Mouse (Mus musculus): Measurements from ENCODE around the gene Dennd1a. TPM values are rescaled to one million over a fixed set of nuclear protein-coding genes. Genes with fewer than 3 reads are reported as not detected.

Dennd1a gene
- polyA plus RNA-seq, 1 experiment from 2014 or later, result 10.3 TPM

DNA sequence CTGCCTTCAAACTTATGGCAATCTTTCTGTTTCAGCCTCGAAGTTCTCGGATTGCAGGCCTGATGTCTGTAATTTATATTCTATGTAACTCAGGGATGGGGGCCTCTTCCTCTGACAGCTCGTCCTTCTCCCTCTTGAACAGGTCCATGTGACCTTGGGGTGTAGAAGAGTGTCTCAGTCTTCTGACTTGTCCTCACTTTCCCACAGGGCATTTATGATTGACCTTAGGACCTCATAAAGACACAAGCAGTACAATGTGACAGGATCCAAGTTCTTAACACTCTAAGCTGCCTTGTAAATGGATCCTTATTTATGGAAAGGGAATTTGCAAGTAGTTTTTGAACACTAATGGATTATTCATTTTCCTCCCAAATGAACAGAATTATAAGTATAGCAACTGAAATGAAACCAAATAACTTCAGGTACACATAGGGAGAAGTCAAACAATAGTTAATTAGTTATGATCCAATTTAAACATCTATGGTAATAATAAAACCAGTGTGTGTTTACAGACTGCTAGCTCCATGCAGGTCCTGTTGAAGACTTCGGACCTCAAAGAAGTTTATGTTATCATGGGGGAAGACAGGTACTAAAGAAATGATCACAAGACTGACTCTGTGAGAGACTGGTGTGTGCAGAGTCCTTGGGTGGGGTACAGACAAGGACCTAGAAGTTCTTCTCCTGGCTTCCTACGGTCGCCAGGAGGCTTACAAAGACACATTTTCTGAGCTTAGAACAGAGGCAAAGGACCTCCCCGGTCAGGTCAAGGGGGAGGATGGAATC is 448.8 kb downstream of the Dennd1a start:
- ATAC-seq (ENCODE audit: insufficient read depth, low FRiP score, low read depth), result no peak
- Histone ChIP-seq H3K36me3 (0 out of 2 replicates have a peak, but pooled peaks cover 3% of the 10 kb centered on the region), H3K27ac (no peak overlapping the region), H3K4me1 (0 out of 2 replicates have a peak, but pooled peaks cover 8% of the 10 kb centered on the region), H3K9ac (no peak overlapping the region), H3K4me3 (replicated peaks) (no peak overlapping the region), H3K9me3 (no peaks in the 10 kb centered on the region), H3K4me2 (no peak overlapping the region), H3K27me3 (replicated peaks) (no peaks in the 10 kb centered on the region)
- WGBS, result 73% methylated on average over 7 of the region's 7 CpGs

DNA sequence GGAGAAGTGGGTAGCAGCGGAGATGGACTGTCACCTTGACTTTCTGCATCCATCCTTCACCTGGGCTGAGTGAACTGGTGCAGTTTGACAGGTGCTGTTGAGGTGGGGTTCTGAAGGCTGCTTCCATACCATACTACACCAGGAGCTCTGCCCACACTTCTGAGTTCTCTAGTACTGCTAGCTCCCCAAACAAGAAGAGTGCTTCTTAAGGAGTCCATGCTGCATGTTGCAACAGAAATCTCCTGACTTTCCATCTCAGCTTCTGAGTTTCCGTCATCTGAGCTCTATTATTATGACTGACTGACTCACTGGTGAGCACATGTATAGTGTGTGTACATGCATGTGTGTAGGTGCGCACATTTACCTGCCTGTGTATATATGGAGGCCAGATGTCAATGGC is 449.6 kb downstream of the Dennd1a start:
- H3K27me3 ChIP-seq (replicated peaks), result no peaks in the 10 kb centered on the region
- 93% methylated on average over 3 of the region's 3 CpGs for WGBS
- H3K9me3 ChIP-seq, result no peaks in the 10 kb centered on the region
- ATAC-seq (ENCODE audit: insufficient read depth, low FRiP score, low read depth), result no peak
- H3K4me3 ChIP-seq (replicated peaks), result no peak overlapping the region
- no peak overlapping the region for H3K27ac ChIP-seq
- H3K9ac ChIP-seq, result no peak overlapping the region
- H3K4me2 ChIP-seq, result no peak overlapping the region
- H3K36me3 ChIP-seq, result 0 out of 2 replicates have a peak, but pooled peaks cover 3% of the 10 kb centered on the region
- 0 out of 2 replicates have a peak, but pooled peaks cover 5% of the 10 kb centered on the region for H3K4me1 ChIP-seq

DNA sequence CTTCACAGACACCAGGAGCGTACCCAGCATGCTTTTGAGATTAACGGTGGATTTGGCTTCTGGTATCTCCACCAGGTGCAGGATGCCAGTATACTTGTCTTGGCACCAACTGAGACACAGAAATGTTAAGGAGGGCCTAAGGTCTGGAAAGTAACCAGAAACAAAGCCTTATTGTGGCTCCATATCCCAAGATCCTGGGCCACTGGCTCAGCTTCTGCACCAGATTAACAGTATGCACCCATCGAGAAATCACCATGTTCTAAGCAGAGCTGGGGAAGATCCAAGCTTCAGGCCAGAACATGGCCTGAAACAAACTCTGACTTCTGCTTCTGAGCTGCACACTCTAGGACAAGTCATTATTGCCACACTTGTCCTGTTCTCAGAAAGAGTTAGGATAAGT is 450.3 kb downstream of the Dennd1a start:
- no peak overlapping the region for H3K27ac ChIP-seq
- 0 out of 2 replicates have a peak, but pooled peaks cover 3% of the 10 kb centered on the region for H3K36me3 ChIP-seq
- ATAC-seq (ENCODE audit: insufficient read depth, low FRiP score, low read depth), result no peak
- no peak overlapping the region for H3K9ac ChIP-seq
- H3K4me1 ChIP-seq, result no peaks in the 10 kb centered on the region
- H3K9me3 ChIP-seq, result no peaks in the 10 kb centered on the region
- no peaks in the 10 kb centered on the region for H3K27me3 ChIP-seq (replicated peaks)
- no peak overlapping the region for H3K4me3 ChIP-seq (replicated peaks)
- H3K4me2 ChIP-seq, result no peak overlapping the region
- WGBS, result 88% methylated on average over 3 of the region's 3 CpGs

DNA sequence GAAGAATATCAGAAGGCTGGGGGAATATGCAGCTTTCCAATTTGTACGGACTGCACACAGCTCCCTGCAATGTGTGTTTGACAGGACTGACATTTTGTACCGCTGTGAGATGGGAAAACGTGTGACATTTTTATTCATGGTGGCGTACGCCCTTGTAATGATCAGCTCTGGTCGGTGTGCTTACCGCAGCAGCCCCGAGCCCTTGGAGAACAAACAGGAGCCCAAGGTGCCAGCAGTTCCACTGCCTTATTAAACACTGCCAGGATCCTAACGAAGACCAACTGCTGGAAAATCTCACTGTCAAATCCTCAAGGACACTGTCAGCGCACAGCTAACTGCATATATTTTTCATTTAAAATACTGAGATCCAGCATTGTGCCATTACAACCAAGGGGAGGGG is 454.9 kb downstream of the Dennd1a start:
- H3K9me3 ChIP-seq, result no peaks in the 10 kb centered on the region
- ATAC-seq (ENCODE audit: insufficient read depth, low FRiP score, low read depth), result no peak
- no peak overlapping the region for H3K4me3 ChIP-seq (replicated peaks)
- no peak overlapping the region for H3K4me2 ChIP-seq
- WGBS, result 68% methylated on average over 10 of the region's 10 CpGs
- 0 out of 2 replicates have a peak, but pooled peaks cover 3% of the 10 kb centered on the region for H3K36me3 ChIP-seq
- no peak overlapping the region for H3K27ac ChIP-seq
- H3K4me1 ChIP-seq, result no peaks in the 10 kb centered on the region
- no peaks in the 10 kb centered on the region for H3K27me3 ChIP-seq (replicated peaks)
- no peak overlapping the region for H3K9ac ChIP-seq

DNA sequence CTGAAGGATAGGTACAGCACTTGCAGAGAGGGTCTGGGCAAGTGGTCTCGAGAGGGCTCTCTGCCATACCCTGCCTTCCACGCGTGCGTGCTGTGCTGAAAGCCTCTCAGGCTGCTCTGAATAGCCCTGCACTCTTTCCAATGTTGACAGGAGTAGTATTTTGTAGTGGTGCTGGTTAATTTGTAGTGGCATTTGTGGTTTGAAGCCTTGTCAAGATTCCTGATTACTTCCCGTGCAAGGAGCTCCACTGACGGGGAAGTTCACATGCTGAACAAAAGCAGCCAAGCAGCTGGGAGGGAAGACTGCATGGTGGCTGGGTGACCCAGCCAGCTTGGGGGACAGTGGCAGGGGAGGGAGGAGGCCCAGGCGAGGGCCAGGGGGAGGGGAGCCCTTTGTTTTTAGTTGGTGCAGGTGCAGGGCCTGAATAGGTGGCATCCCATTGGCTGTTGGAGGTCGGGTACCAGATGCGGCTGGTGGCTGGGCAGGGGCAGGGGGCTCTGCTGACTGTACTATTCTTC is 457.4 kb downstream of the Dennd1a start:
- Histone ChIP-seq H3K4me2 (no peak overlapping the region), H3K4me1 (no peaks in the 10 kb centered on the region), H3K27me3 (replicated peaks) (no peaks in the 10 kb centered on the region), H3K4me3 (replicated peaks) (no peak overlapping the region), H3K27ac (no peak overlapping the region), H3K9ac (no peak overlapping the region), H3K9me3 (no peaks in the 10 kb centered on the region), H3K36me3 (0 out of 2 replicates have a peak, but pooled peaks cover 3% of the 10 kb centered on the region)
- WGBS, result 62% methylated on average over 9 of the region's 9 CpGs
- ATAC-seq (ENCODE audit: insufficient read depth, low FRiP score, low read depth), result no peak

DNA sequence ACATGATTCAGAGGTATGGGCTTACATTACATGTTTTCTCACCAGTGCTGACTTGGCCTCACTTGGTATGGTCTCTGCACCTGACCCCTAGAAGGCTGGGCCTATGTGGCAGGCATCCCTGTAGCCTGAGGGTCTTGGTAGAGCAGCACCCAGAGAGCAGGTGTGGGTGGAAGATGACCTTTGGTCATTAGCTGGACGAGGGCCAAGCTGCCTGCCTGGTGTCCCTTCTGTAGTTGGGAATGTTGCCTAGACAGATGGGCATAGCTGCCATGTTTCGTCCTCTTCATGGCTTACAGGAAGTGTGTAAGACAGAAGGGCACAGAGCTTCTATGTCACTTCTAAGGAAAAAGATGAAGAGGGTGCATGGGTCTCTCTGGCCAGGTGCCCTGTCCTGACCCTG is 463.4 kb downstream of the Dennd1a start:
- Histone ChIP-seq H3K4me2 (no peak overlapping the region), H3K9me3 (no peaks in the 10 kb centered on the region), H3K9ac (no peak overlapping the region), H3K36me3 (no peaks in the 10 kb centered on the region), H3K27ac (no peak overlapping the region), H3K4me1 (no peaks in the 10 kb centered on the region), H3K27me3 (replicated peaks) (no peaks in the 10 kb centered on the region), H3K4me3 (replicated peaks) (no peak overlapping the region)
- no peak for ATAC-seq (ENCODE audit: insufficient read depth, low FRiP score, low read depth)
- 70% methylated on average over 2 of the region's 2 CpGs for WGBS

DNA sequence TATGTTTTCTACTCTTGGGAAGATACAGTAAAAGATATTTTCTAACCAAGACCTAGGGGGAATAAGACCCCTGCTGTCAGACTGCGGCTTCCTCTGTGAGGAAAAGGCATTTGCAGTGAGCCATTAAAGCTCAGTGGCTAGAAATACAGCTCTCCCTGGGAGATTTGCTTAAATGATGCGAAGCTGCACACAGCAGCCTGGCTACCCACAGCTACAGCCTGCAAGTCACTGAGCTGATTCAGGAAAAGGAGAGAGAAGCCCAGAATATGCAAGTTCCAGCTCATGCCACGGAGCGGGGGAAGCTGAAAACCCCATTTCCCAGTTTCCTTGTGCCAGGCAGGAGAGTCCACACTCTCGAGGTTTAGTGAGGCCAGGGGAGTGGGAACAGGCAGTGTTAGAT is 465.1 kb downstream of the Dennd1a start:
- WGBS, result 76% methylated on average over 5 of the region's 5 CpGs
- no peak for ATAC-seq (ENCODE audit: insufficient read depth, low FRiP score, low read depth)

DNA sequence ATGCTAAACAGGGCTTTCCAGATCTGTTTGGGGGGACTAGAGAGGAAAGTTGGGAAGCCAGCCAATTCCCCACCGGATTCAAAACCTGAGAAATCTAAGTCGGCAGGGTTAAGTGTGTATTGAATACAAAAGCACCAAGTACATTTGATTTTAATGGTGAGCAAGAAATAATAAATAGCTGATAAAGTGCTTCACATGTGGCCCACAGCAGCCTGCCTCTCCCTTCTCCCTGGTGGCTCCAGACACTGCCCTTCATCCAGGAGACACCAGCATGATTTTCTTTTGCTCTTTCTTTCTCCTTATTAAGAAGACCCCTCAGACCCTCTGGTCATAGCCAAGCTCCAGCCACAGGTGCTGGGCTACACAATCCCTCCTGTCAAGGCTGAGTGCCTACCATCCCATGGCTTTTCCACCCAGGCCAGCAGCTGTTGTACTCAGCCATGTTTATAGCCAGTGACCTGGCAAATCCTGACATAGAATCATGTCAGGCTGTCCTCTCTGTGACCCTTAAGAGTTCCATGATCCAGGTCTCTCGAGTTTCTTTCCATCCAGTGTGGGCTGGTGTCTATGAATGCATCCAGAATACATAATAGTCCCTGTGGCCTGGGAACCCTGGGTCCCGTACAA is 467.6 kb downstream of the Dennd1a start:
- no peaks in the 10 kb centered on the region for H3K9me3 ChIP-seq
- no peak for ATAC-seq (ENCODE audit: insufficient read depth, low FRiP score, low read depth)
- no peaks in the 10 kb centered on the region for H3K27me3 ChIP-seq (replicated peaks)
- no peak overlapping the region for H3K4me3 ChIP-seq (replicated peaks)
- WGBS, result 47% methylated on average over 4 of the region's 4 CpGs
- no peak overlapping the region for H3K4me2 ChIP-seq
- no peak overlapping the region for H3K9ac ChIP-seq
- H3K27ac ChIP-seq, result no peak overlapping the region
- no peaks in the 10 kb centered on the region for H3K36me3 ChIP-seq
- H3K4me1 ChIP-seq, result no peaks in the 10 kb centered on the region

More for the DNA sequence above, 465.1 kb downstream of the Dennd1a start:
- Histone ChIP-seq H3K27ac (no peak overlapping the region), H3K9me3 (no peaks in the 10 kb centered on the region), H3K9ac (no peak overlapping the region), H3K36me3 (no peaks in the 10 kb centered on the region), H3K4me1 (no peaks in the 10 kb centered on the region), H3K4me3 (replicated peaks) (no peak overlapping the region), H3K27me3 (replicated peaks) (no peaks in the 10 kb centered on the region), H3K4me2 (no peak overlapping the region)

DNA sequence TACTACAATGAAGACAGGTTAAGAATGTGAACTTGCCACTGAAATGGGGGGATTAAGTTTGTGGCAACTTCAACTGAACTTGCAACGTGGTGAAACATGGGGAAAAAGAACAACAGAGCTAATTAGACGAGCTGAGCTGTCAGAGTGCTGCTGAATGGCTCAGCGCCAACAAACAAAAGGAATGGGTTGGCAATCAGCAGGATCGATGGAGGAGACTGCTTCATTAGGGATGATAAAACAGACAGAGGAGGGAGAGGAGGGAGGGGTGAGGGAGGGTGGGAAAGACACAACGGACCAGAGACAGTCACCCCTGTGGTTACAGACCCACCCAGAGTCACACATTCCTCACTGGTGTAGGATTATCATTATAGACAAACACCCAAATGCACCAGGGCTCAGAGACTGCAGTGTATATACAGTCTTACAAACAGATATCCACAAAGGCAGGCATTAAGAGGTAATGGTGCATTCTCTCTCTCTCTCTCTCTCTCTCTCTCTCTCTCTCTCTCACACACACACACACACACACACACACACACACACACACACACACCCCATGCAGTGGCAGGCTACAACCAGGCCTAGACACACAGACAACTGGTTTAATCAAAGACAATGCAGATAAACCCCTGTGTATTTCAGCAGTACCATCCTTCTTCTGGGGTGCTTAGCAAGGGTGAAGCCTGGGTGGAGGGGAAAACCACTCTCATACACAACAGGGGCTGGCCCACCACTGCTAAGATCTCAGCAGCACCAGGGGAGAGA is 468.2 kb downstream of the Dennd1a start:
- Histone ChIP-seq H3K27me3 (replicated peaks) (no peaks in the 10 kb centered on the region), H3K36me3 (no peaks in the 10 kb centered on the region), H3K9ac (no peak overlapping the region), H3K4me1 (no peaks in the 10 kb centered on the region), H3K4me2 (no peak overlapping the region), H3K9me3 (no peaks in the 10 kb centered on the region), H3K27ac (no peak overlapping the region), H3K4me3 (replicated peaks) (no peak overlapping the region)
- no peak for ATAC-seq (ENCODE audit: insufficient read depth, low FRiP score, low read depth)
- 19% methylated on average over 5 of the region's 5 CpGs for WGBS

DNA sequence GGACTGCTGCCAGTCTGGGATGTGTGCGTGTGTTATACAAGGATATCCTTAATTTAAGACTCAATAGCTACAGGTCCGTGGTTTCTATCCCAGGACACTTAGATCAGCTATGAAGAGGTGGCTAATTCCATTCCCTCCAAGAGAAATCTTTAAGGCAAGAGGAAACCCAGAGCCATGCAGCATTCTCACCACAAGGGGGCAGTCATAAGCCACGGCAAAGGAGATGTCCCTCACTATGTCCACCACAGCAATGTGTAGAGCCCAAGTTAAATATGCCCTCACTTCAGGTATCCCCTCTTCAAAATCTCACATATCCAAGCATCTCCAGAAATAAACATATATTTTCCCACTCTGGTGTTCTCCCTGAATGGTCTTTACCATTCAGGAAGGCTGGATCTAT is 471.5 kb downstream of the Dennd1a start:
- H3K9ac ChIP-seq, result no peak overlapping the region
- peak; percentile 44; the same call in 1 of the 2 replicates for ATAC-seq (ENCODE audit: insufficient read depth, low FRiP score, low read depth)
- no peaks in the 10 kb centered on the region for H3K9me3 ChIP-seq
- H3K4me1 ChIP-seq, result peaks cover 6% of the 10 kb centered on the region; the same call in 1 of the 2 replicates
- no peaks in the 10 kb centered on the region for H3K27me3 ChIP-seq (replicated peaks)
- no peak overlapping the region for H3K27ac ChIP-seq
- H3K4me3 ChIP-seq (replicated peaks), result no peak overlapping the region
- 11% methylated on average over 3 of the region's 3 CpGs for WGBS
- no peak overlapping the region for H3K4me2 ChIP-seq
- no peaks in the 10 kb centered on the region for H3K36me3 ChIP-seq

DNA sequence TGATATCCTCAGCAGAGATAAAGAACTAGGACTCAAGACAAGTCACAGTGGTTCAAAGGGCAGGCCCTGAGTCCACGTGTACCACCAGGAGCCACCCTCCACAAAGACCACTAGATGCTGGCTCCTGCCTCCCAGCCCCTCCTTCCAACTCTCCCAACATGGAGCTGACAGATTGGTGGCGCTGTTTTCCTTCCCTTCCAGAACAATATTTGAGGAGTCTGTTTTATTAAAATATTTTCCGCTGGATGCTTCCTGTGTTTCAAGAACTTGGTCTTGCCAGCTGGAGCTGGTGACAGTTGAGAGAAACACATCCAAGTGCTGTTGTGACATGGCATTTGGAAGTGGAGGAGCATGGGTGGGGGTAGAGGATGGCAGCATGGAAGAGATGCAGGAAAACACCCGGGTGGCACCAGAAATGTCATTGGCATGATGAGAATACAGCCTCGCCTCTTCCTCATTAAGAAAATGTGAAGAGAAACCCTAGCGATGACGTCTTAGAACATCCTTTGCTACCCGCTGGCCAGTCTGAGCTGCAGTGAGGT is 472.3 kb downstream of the Dennd1a start:
- no peak overlapping the region for H3K4me2 ChIP-seq
- no peak overlapping the region for H3K27ac ChIP-seq
- H3K9me3 ChIP-seq, result no peaks in the 10 kb centered on the region
- no peaks in the 10 kb centered on the region for H3K36me3 ChIP-seq
- ATAC-seq (ENCODE audit: insufficient read depth, low FRiP score, low read depth), result no peak
- peaks cover 6% of the 10 kb centered on the region; the same call in 1 of the 2 replicates for H3K4me1 ChIP-seq
- H3K4me3 ChIP-seq (replicated peaks), result no peak overlapping the region
- WGBS, result 77% methylated on average over 8 of the region's 8 CpGs
- H3K27me3 ChIP-seq (replicated peaks), result no peaks in the 10 kb centered on the region
- no peak overlapping the region for H3K9ac ChIP-seq
